Mouse (Mus musculus) E14TG2a.4 (cell line): ENCODE results near the gene Krtap9-3.
"Not testable (repeated sequence)": the region's sequence is repeated elsewhere in the genome, so short reads cannot be mapped to it uniquely, and the experiment has no call there.

Experiments used
- H3K27me3 ChIP-seq: 2 replicates; pipeline ENCODE4 v1.6.1; 2014; ENCODE audit warnings: low read length, control low read depth; ENCODE audit not compliant: insufficient read depth
- H3K36me3 ChIP-seq: 2 replicates; pipeline ENCODE4 v1.6.1; 2014; ENCODE audit warnings: low read length, control low read depth; ENCODE audit not compliant: insufficient read depth
- H3K4me1 ChIP-seq: replicated peaks from 2 replicates; pipeline ENCODE4 v1.6.1; 2014; ENCODE audit warnings: low read depth, low read length, control low read depth
- H3K4me3 ChIP-seq: replicated peaks from 2 replicates; pipeline ENCODE4 v1.5.1; 2014; ENCODE audit warnings: mild to moderate bottlenecking, low read length
- H3K9me3 ChIP-seq: 2 replicates; pipeline ENCODE4 v1.6.1; 2014; ENCODE audit warnings: low read length, control low read depth
- CTCF ChIP-seq: conservative IDR thresholded peaks from 2 replicates; pipeline ENCODE4 v1.5.1; 2014; ENCODE audit warnings: low read length
- NANOG ChIP-seq: IDR thresholded peaks from 2 replicates; pipeline ENCODE4 v1.6.1; 2014; ENCODE audit warnings: borderline replicate concordance, low read length, mixed read lengths
- POU5F1 ChIP-seq: IDR thresholded peaks from 2 replicates; pipeline ENCODE4 v1.6.1; 2014; ENCODE audit warnings: low read length, borderline replicate concordance

Krtap9-3 gene

DNA sequence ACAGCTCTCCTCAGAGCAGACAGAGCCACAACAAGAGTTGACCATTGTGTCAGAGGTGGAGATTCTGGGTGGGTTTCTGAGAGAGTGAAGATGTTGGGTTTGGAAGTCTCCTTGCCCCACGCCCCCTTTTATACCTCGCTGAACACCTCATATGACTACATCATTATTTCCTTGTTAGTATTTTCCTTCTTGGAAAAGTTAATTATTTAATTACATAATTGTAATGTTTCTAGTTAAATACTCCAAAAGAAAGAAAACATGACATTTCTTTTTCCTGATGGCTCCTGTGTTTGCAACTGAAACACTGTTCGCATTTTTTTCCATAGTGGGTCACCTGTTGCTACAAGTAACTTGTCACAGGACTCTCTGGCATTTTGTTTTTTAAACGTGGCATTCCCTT is 30.2 kb upstream of the Krtap9-3 start, which contains the start of gene Krtap4-1:
Gene Krtap4-1, minus strand, starts transcription at position 101 of the 400 bp plus-strand sequence.
- Histone ChIP-seq H3K27me3 (peaks cover 5% of the 10 kb centered on the region; the same call in 1 of the 2 replicates), H3K9me3 (no peaks in the 10 kb centered on the region), H3K4me1 (no peaks in the 10 kb centered on the region), H3K4me3 (0 out of 2 replicates have a peak within 1 kb of the TSS, but pooled peaks have one; percentile 7), H3K36me3 (no peaks in the 10 kb centered on the region)
- TF ChIP-seq POU5F1: no peak
- TF ChIP-seq CTCF: no peak
- TF ChIP-seq NANOG: no peak

DNA sequence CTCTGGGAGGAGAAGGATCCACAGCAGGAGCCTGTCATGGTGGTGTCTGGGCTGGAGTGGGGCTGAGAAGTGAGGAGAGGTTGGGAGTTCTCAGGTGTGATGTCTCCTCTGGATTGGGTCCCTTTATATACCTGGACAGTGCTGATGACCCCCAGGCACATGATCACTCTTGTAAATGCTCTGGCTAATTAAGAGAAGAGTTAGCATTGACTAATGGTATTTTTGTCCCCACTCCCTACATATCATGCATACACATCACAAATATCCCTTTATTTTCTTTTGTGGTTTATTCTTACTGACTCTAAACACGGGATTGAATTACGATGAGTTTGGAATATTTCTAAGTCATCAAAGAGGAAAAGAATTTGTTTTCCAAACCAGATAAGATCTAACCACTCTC is 22.4 kb upstream of the Krtap9-3 start, which contains the start of gene Gm11562:
Gene Gm11562, minus strand, starts transcription at position 101 of the 400 bp plus-strand sequence.
- no peaks in the 10 kb centered on the region for H3K4me1 ChIP-seq
- no peak for TF ChIP-seq POU5F1
- TF ChIP-seq CTCF: no peak
- TF ChIP-seq NANOG: no peak
- H3K27me3 ChIP-seq: no peaks in the 10 kb centered on the region
- H3K4me3 ChIP-seq: no peak within 1 kb of the TSS
- no peaks in the 10 kb centered on the region for H3K9me3 ChIP-seq
- H3K36me3 ChIP-seq: no peaks in the 10 kb centered on the region

- TF ChIP-seq POU5F1 (no peak), CTCF (no peak), NANOG (no peak)
- Histone ChIP-seq H3K4me1 (no peaks in the 10 kb centered on the region), H3K9me3 (no peaks in the 10 kb centered on the region), H3K4me3 (no peak within 1 kb of the TSS), H3K27me3 (no peaks in the 10 kb centered on the region), H3K36me3 (no peaks in the 10 kb centered on the region)
Measured at GRCm38 (mm10) chr11:99614796-99615363, 17.0 kb upstream of the Krtap9-3 start, which contains the start of gene Krtap2-4. Gene Krtap2-4 (minus strand): TSS chr11:99614846.

GRCm38 (mm10) chr11:99610089-99610488 is 12.2 kb upstream of the Krtap9-3 start, which contains the start of gene Gm11937:
Gene Gm11937 (minus strand): TSS chr11:99610189.
- H3K9me3 ChIP-seq, H3K4me3 ChIP-seq, H3K36me3 ChIP-seq, H3K27me3 ChIP-seq, H3K4me1 ChIP-seq: not testable (repeated sequence)

DNA sequence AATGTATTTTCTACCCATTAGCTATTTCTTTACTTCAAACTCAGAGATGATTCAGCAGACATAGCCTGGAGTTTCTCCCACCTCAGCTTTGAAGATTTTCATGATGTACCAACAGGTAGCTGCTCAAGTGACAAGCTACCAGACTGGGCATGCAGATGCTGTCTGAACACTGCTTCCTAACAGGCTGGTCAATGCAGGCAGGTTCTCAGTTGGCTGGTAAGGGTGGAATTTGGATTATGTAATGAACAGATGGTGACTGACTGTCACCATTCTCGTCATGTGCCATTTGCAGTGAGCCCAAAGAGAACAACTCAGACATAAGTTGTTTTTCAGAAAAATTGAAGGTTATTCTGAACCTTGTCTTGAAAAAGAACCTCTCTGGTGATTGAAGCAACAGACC is 11.2 kb upstream of the Krtap9-3 start:
- Histone ChIP-seq H3K36me3 (no peaks in the 10 kb centered on the region), H3K27me3 (no peaks in the 10 kb centered on the region), H3K4me1 (no peaks in the 10 kb centered on the region), H3K4me3 (no peak overlapping the region), H3K9me3 (no peaks in the 10 kb centered on the region)
- no peak for TF ChIP-seq CTCF

- H3K4me3 ChIP-seq, H3K4me1 ChIP-seq, H3K27me3 ChIP-seq, H3K9me3 ChIP-seq, H3K36me3 ChIP-seq: not testable (repeated sequence)
Measured at GRCm38 (mm10) chr11:99603208-99603607, 5.3 kb upstream of the Krtap9-3 start, which contains the start of gene Gm11938. Gene Gm11938 (minus strand): TSS chr11:99603308.

GRCm38 (mm10) chr11:99590981-99591380 is 6.9 kb downstream of the Krtap9-3 start, which contains the start of gene Krtap1-3:
Gene Krtap1-3 (minus strand): TSS chr11:99591339.
- Histone ChIP-seq H3K9me3 (no peaks in the 10 kb centered on the region), H3K4me1 (no peaks in the 10 kb centered on the region), H3K27me3 (no peaks in the 10 kb centered on the region), H3K36me3 (no peaks in the 10 kb centered on the region), H3K4me3 (no peak within 1 kb of the TSS)
- TF ChIP-seq CTCF: no peak
- no peak for TF ChIP-seq NANOG
- TF ChIP-seq POU5F1: no peak

GRCm38 (mm10) chr11:99585096-99585495 is 12.8 kb downstream of the Krtap9-3 start:
- H3K4me3 ChIP-seq: no peak overlapping the region
- no peaks in the 10 kb centered on the region for H3K9me3 ChIP-seq
- H3K27me3 ChIP-seq: no peaks in the 10 kb centered on the region
- H3K36me3 ChIP-seq: no peaks in the 10 kb centered on the region
- no peak for TF ChIP-seq POU5F1
- no peak for TF ChIP-seq NANOG
- no peak for TF ChIP-seq CTCF
- H3K4me1 ChIP-seq: no peaks in the 10 kb centered on the region

- TF ChIP-seq POU5F1 (no peak), NANOG (no peak), CTCF (no peak)
- H3K9me3 ChIP-seq: no peaks in the 10 kb centered on the region
- H3K36me3 ChIP-seq: no peaks in the 10 kb centered on the region
- no peak within 1 kb of the TSS for H3K4me3 ChIP-seq
- H3K4me1 ChIP-seq: no peaks in the 10 kb centered on the region
- H3K27me3 ChIP-seq: no peaks in the 10 kb centered on the region
Measured at GRCm38 (mm10) chr11:99583245-99583704, 14.6 kb downstream of the Krtap9-3 start, which contains the start of gene Krtap1-4. Gene Krtap1-4 (minus strand): TSS chr11:99583654.

- H3K4me1 ChIP-seq: no peaks in the 10 kb centered on the region
- H3K9me3 ChIP-seq: no peaks in the 10 kb centered on the region
- TF ChIP-seq CTCF (no peak), POU5F1 (no peak), NANOG (no peak)
- no peaks in the 10 kb centered on the region for H3K36me3 ChIP-seq
- H3K4me3 ChIP-seq: no peak overlapping the region
- no peaks in the 10 kb centered on the region for H3K27me3 ChIP-seq
Measured at GRCm38 (mm10) chr11:99581564-99581963, 16.3 kb downstream of the Krtap9-3 start.
